ENCODE assay signal across 15 mouse cellular contexts in genomic region chr13:52105989-52106642, GRCm38 (mm10).
DNase-seq lines count a peak whose midpoint lies in the region; ATAC-seq lines count a peak whose summit lies in the region.
"Had no signal": no experiment of that assay in that cellular context is flagged by ENCODE, and none has a peak within 500 bp of the region (broad histone marks: within the 10 kb centered on the region; RNA-seq: fewer than 3 reads in every experiment).

No protein-coding gene starts in this region.

- H3K4me1 ChIP-seq in heart, embryonic 12.5 days (replicated peaks): peaks cover 35% of the 10 kb centered on the region
- H3K4me1 ChIP-seq in heart, embryonic 11.5 days (ENCODE audit: control insufficient read depth, insufficient read depth, low read length): peaks cover 16% of the 10 kb centered on the region
- H3K4me1 ChIP-seq in megakaryocyte, embryonic 14.5 days: peaks cover 45% of the 10 kb centered on the region
- H3K4me1 ChIP-seq in embryonic facial prominence, embryonic 13.5 days: peaks cover 27% of the 10 kb centered on the region
- no peaks in the 10 kb centered on the region; the same call in 1 of the 2 replicates for H3K4me1 ChIP-seq in stomach, embryonic 16.5 days (ENCODE audit: control insufficient read depth, insufficient read depth, low read length)

- H3K36me3 ChIP-seq in heart, embryonic 12.5 days: no peaks in the 10 kb centered on the region
- H3K36me3 ChIP-seq in heart, embryonic 11.5 days (ENCODE audit: control insufficient read depth, insufficient read depth, low read length): no peaks in the 10 kb centered on the region
- H3K36me3 ChIP-seq in megakaryocyte, embryonic 14.5 days (replicated peaks; ENCODE audit: low read length): no peaks in the 10 kb centered on the region
- H3K36me3 ChIP-seq in embryonic facial prominence, embryonic 13.5 days: no peaks in the 10 kb centered on the region
- no peaks in the 10 kb centered on the region for H3K36me3 ChIP-seq in stomach, embryonic 16.5 days (ENCODE audit: control insufficient read depth, insufficient read depth, low read length)

- no peaks in the 10 kb centered on the region; the same call in 1 of the 2 replicates for H3K9me3 ChIP-seq in heart, embryonic 12.5 days (replicated peaks)
- H3K9me3 ChIP-seq in heart, embryonic 11.5 days (replicated peaks; ENCODE audit: control insufficient read depth, low read length): no peaks in the 10 kb centered on the region
- peaks cover 9% of the 10 kb centered on the region for H3K9me3 ChIP-seq in megakaryocyte, embryonic 14.5 days
- H3K9me3 ChIP-seq in embryonic facial prominence, embryonic 13.5 days: no peaks in the 10 kb centered on the region
- H3K9me3 ChIP-seq in stomach, embryonic 16.5 days (replicated peaks; ENCODE audit: control insufficient read depth, low read length): no peaks in the 10 kb centered on the region

- no peak overlapping the region for H3K4me2 ChIP-seq in heart, embryonic 12.5 days
- no peak overlapping the region for H3K4me2 ChIP-seq in heart, embryonic 11.5 days
- H3K4me2 ChIP-seq in embryonic facial prominence, embryonic 13.5 days: no peak overlapping the region
- no peak overlapping the region for H3K4me2 ChIP-seq in stomach, embryonic 16.5 days (ENCODE audit: low read depth, low read length)

- no peak overlapping the region for H3K27ac ChIP-seq in heart, embryonic 12.5 days (ENCODE audit: poor library complexity, severe bottlenecking)
- H3K27ac ChIP-seq in heart, embryonic 11.5 days (ENCODE audit: low read depth, low read length): no peak overlapping the region
- H3K27ac ChIP-seq in embryonic facial prominence, embryonic 13.5 days: no peak overlapping the region
- 0 out of 2 replicates have a peak overlapping the region, but pooled peaks have one; percentile 21 for H3K27ac ChIP-seq in stomach, embryonic 16.5 days (ENCODE audit: low read length)
- H3K27ac ChIP-seq: macrophage had no signal

- H3K27me3 ChIP-seq in heart, embryonic 12.5 days (replicated peaks): no peaks in the 10 kb centered on the region
- H3K27me3 ChIP-seq in heart, embryonic 11.5 days (ENCODE audit: control insufficient read depth, insufficient read depth, low read length): no peaks in the 10 kb centered on the region
- H3K27me3 ChIP-seq in megakaryocyte, embryonic 14.5 days (replicated peaks): peaks cover 68% of the 10 kb centered on the region
- H3K27me3 ChIP-seq in embryonic facial prominence, embryonic 13.5 days: peaks cover 4% of the 10 kb centered on the region; the same call in 1 of the 2 replicates
- no peaks in the 10 kb centered on the region for H3K27me3 ChIP-seq in stomach, embryonic 16.5 days (ENCODE audit: control insufficient read depth, insufficient read depth, low read length)

- DNase-seq in thymus, postnatal 10 days (ENCODE audit: low spot score in 2 of 2): no peak
- DNase-seq: cerebellum, adult 9-11 months; heart, adult 11 months; kidney, adult 9 months; left cerebral cortex, postnatal 4 days; lung, adult 2 months had no signal

- 11% methylated on average over 9 of the region's 9 CpGs for WGBS in heart, embryonic 12.5 days
- 9% methylated on average over 9 of the region's 9 CpGs for WGBS in heart, embryonic 11.5 days (ENCODE audit: insufficient replicate concordance)
- WGBS in embryonic facial prominence, embryonic 13.5 days: 15% methylated on average over 9 of the region's 9 CpGs
- 30% methylated on average over 9 of the region's 9 CpGs for WGBS in stomach, embryonic 16.5 days

- ATAC-seq in heart, embryonic 12.5 days (ENCODE audit: insufficient number of reproducible peaks, low FRiP score): peak; percentile 37; the same call in 1 of the 2 replicates
- no peak for ATAC-seq in heart, embryonic 11.5 days (replicated peaks; ENCODE audit: insufficient number of reproducible peaks, low FRiP score, low TSS enrichment)
- no peak for ATAC-seq in megakaryocyte, adult 5-6 weeks (ENCODE audit: poor library complexity, severe bottlenecking)
- ATAC-seq in embryonic facial prominence, embryonic 13.5 days (ENCODE audit: insufficient number of reproducible peaks, insufficient read depth, low FRiP score, low TSS enrichment, low read depth): 0 out of 2 replicates have a peak, but pooled peaks have one; percentile 43
- ATAC-seq in stomach, embryonic 16.5 days (ENCODE audit: insufficient read depth, low FRiP score): no peak; the same call in 1 of the 2 replicates
- no peak for ATAC-seq in monocyte, adult 5-6 weeks (replicated peaks; ENCODE audit: insufficient number of reproducible peaks, low FRiP score, low TSS enrichment, poor library complexity, severe bottlenecking)
- ATAC-seq: midbrain, embryonic 16.5 days had no signal

- H3K9ac ChIP-seq in heart, embryonic 12.5 days: no peak overlapping the region
- no peak overlapping the region for H3K9ac ChIP-seq in heart, embryonic 11.5 days (ENCODE audit: low read depth, low read length)
- H3K9ac ChIP-seq in embryonic facial prominence, embryonic 13.5 days: no peak overlapping the region
- no peak overlapping the region for H3K9ac ChIP-seq in stomach, embryonic 16.5 days (ENCODE audit: low read length)

- H3K4me3 ChIP-seq in heart, embryonic 12.5 days: no peak overlapping the region
- no peak overlapping the region for H3K4me3 ChIP-seq in heart, embryonic 11.5 days (ENCODE audit: low read depth, low read length)
- peak overlapping the region; percentile 44 for H3K4me3 ChIP-seq in megakaryocyte, embryonic 14.5 days (replicated peaks)
- no peak overlapping the region for H3K4me3 ChIP-seq in embryonic facial prominence, embryonic 13.5 days
- H3K4me3 ChIP-seq in stomach, embryonic 16.5 days (replicated peaks; ENCODE audit: low read length): no peak overlapping the region

Comparison
In these comparisons a context has a peak if more than half of its experiments do, and no peak if none do; other contexts are left out.
1. ATAC-seq: peak in heart, embryonic 12.5 days (single experiment) and embryonic facial prominence, embryonic 13.5 days (single experiment); none in heart, embryonic 11.5 days (single experiment), megakaryocyte, adult 5-6 weeks (single experiment), stomach, embryonic 16.5 days (single experiment) and monocyte, adult 5-6 weeks (single experiment).